Mouse (Mus musculus) cortical plate, adult 2 months (tissue): ENCODE measurements at regions not wholly inside any gene's neighbourhood (a gene's known extent, or its start where the extent isn't known, plus 50 kb on each side); places are given as distances from the start of the nearest gene placed in this dataset.
A peak's percentile ranks its signal among the peaks of the same experiment; 100 is the strongest.

Experiments used
- H3K27ac ChIP-seq: fragments of 200-500 bp; 2 replicates; pipeline ENCODE4 v1.5.1; 2012; ENCODE audit warnings: low read length, control low read depth, inconsistent platforms; ENCODE audit not compliant: insufficient read depth
- H3K4me1 ChIP-seq: fragments of 200-500 bp; 2 replicates; pipeline ENCODE4 v1.6.1; 2011; ENCODE audit warnings: low read length; ENCODE audit not compliant: control insufficient read depth, insufficient read depth
- H3K4me3 ChIP-seq: fragments of 200-500 bp; 2 replicates; pipeline ENCODE4 v1.5.1; 2011; ENCODE audit warnings: mild to moderate bottlenecking, low read length, control low read depth; ENCODE audit not compliant: insufficient read depth
- CTCF ChIP-seq: fragments of 200-500 bp; IDR thresholded peaks from 2 replicates; pipeline ENCODE4 v1.5.1; 2011; ENCODE audit warnings: mild to moderate bottlenecking, control low read depth, low read length; ENCODE audit not compliant: insufficient read depth; ENCODE audit errors: extremely low read depth
- POLR2A ChIP-seq: fragments of 200-500 bp; IDR thresholded peaks from 2 replicates; pipeline ENCODE4 v1.6.1; 2011; ENCODE audit warnings: mild to moderate bottlenecking, low read length, control low read depth; ENCODE audit not compliant: insufficient read depth; ENCODE audit errors: extremely low read depth

DNA sequence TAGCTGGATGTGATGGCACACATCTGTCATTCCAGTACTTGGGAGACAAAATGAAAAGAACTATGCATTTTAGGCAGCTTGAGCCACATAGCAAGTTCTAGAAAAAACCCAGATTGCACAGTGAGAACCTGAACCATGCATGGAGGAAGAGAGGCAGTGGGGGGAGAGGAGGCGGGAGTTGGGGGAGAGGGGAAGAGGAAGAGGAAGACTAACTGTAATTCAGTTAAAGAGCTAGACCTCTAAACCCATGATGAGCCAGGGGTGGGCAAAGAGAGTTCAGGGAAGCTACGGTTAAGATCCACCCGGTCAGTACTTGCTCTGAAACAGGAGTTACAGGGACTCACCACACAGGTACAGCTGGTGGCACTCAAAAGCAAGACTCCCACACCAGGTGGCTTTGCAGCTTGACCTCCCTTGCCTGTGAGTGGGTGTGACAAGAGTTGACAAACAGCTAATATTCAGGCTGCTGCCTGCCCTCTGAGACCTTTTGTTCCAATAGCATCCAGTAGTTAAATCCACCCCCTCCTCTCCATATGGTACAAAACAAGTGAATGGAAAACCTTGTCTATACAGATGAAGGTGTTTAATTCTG is 123.7 kb downstream of the Tent5c start:
- no peak overlapping the region for H3K4me3 ChIP-seq
- peaks cover 2% of the 10 kb centered on the region; the same call in 1 of the 2 replicates for H3K4me1 ChIP-seq
- H3K27ac ChIP-seq: no peak overlapping the region
- TF ChIP-seq POLR2A (no peak), CTCF (no peak)

DNA sequence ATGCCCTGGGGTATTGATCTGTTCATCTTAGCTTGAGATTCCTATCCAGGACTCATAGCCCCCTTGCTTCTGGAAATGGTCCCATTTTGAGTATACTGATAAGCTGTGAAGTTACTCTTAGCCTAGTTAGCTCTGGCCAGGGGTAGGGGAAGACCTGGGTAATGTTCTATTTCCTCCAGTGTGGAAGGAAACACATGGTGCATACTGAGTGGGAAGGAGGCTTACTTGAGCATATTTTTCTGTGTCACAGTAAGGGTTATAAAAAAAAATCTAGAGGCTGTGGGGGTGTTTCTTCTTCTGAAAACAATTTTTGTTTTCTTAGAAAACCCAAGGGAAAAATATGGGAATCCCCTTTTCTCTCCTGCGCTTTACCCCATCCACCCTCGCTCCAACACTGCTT is 124.4 kb downstream of the Tent5c start:
- TF ChIP-seq POLR2A: no peak
- no peak for TF ChIP-seq CTCF
- Histone ChIP-seq H3K4me3 (no peak overlapping the region), H3K27ac (0 out of 2 replicates have a peak overlapping the region, but pooled peaks have one; percentile 83), H3K4me1 (peaks cover 2% of the 10 kb centered on the region; the same call in 1 of the 2 replicates)

DNA sequence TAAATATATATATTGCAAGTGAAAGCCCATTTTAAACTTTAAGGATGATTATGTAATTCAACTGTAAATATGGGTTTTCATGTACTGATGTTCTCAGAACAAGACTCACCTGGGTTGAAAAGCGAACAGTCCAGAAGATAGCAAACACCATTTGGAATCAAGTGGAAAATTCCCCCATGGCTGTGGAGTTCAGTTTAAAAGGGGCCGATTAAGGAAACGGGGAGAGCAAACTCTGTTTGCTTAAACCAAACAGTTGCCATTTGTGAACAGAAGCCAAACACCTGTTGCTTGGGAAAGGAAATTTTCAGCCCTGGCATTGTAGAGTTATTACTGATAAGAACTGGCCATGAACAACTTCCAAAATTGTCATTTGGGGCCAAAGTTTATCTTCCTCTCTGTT is 126.1 kb downstream of the Tent5c start:
- Histone ChIP-seq H3K4me3 (no peak overlapping the region), H3K4me1 (peaks cover 2% of the 10 kb centered on the region; the same call in 1 of the 2 replicates), H3K27ac (no peak overlapping the region)
- TF ChIP-seq POLR2A (no peak), CTCF (no peak)

DNA sequence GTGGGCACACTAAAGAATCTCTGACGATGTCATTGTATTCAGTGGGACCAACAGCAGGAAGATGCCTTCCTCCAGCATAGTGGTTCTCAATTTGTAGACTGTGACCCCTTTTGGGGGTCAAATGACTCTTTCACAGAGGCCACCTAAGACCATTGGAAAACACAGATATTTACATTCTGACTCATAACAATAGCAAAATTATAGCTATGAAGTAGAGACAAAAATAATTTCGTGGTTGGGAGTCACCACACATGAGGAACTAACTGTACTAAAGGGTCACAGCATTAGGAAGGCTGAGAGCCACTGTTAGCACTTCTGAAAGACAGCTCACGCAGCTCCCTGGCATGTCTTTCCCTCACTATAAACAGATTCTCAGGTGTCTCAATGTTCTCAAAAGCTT is 129.1 kb downstream of the Tent5c start:
- no peak overlapping the region for H3K27ac ChIP-seq
- TF ChIP-seq POLR2A (no peak), CTCF (no peak)
- H3K4me3 ChIP-seq: no peak overlapping the region
- peaks cover 2% of the 10 kb centered on the region; the same call in 1 of the 2 replicates for H3K4me1 ChIP-seq

DNA sequence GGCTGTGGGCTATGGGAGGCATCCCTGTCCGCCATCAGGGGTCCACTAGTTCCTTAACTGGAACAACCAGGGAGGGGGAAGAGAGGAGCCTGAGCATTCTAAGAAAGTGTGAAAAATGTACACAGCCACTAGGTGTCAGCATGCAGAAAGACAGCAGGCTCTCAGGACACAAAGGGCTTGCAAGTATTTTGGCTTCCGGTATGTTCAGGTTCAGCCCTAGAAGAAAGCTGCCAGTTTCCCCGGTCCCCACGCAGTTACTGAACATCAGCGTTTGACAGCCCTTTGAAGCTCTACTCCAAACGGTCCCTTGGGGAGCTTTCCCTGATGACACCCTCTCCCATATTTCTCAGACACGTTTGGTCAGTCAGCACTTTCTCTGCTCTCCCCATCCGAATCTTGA is 130.1 kb downstream of the Tent5c start:
- Histone ChIP-seq H3K4me3 (no peak overlapping the region; the same call in 1 of the 2 replicates), H3K4me1 (no peaks in the 10 kb centered on the region), H3K27ac (no peak overlapping the region)
- no peak for TF ChIP-seq POLR2A
- peak; percentile 66 for TF ChIP-seq CTCF

DNA sequence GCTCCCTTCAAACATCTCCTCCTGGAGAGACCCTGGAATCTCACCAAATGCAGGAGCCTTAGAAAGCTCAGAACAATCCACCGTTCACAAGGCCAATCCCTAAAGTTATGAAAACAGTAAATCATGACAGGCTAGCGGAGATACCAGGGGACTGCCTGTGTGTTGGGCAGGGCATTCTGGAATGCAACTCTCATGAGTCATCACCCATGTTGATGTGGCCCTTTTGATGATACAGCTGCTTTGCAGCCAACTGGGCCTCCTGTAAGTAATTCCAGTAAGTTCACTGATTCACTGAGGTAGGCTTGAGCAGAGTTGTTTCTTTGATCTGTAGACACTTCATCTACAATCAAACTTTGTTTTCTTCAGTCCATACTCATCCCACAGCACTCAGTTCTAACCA is 155.6 kb downstream of the Tent5c start:
- no peak overlapping the region for H3K4me3 ChIP-seq
- no peaks in the 10 kb centered on the region for H3K4me1 ChIP-seq
- no peak overlapping the region for H3K27ac ChIP-seq
- TF ChIP-seq CTCF (no peak), POLR2A (no peak)

DNA sequence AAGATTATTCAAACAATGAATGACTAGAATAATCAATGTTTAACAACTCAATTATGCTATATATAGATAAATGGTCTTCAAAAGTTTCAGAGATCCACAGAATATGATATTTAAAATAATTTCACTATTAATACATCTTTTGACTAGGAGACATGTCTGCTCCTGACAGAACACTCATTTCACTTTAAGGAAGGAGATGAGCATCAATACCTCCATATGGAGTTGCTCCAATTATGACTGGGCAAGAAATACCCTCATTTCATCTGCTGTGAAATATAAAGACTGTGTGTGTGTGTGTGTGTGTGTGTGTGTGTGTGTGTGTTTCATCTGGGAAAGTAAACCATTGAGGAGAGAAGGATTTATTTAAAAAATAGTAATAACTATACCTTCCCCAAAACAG is 156.2 kb upstream of the Wdr3 start:
- Histone ChIP-seq H3K4me1 (no peaks in the 10 kb centered on the region), H3K4me3 (no peak overlapping the region), H3K27ac (no peak overlapping the region)
- TF ChIP-seq CTCF: no peak
- TF ChIP-seq POLR2A: no peak

DNA sequence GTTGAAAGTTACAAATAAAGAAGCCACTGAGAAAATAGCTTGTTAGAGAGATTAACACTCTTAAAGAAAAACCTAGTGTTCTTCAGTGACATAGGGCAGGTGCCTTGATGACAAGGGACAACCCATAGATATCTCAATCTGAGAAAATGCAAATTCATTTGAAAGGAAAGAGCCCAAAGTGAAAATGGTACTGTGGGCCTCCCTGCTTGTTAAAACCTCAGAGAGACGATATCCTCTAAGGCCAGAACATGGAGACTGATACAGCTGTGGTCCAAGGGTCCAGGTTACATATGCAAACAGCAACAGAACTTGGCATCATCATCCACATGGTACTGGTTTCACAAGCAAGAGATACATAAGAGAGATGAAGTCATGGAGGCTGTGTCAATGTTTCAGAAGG is 125.6 kb upstream of the Wdr3 start:
- H3K4me1 ChIP-seq: no peaks in the 10 kb centered on the region
- no peak for TF ChIP-seq POLR2A
- no peak for TF ChIP-seq CTCF
- H3K27ac ChIP-seq: no peak overlapping the region
- H3K4me3 ChIP-seq: no peak overlapping the region

DNA sequence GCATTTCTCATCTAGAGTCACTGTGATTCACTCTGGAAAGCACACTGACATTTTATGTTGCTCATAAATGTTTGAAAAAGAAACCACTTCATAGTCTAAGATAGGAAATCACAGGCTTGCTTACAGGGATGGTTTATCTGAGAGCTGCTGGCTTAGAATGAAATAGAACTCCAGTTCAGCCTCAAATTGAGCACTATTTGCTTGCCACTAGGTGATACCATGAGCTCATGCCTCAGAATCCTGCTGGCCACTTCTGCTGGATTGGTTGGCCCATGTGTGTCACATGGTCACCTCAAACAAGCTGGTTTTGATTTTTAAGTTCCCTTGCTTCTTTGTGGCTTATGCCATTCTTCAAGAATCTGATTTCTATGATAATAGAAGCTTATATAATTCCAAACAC is 104.8 kb upstream of the Wdr3 start:
- TF ChIP-seq CTCF (no peak), POLR2A (no peak)
- H3K27ac ChIP-seq: no peak overlapping the region
- no peak overlapping the region for H3K4me3 ChIP-seq
- H3K4me1 ChIP-seq: no peaks in the 10 kb centered on the region

DNA sequence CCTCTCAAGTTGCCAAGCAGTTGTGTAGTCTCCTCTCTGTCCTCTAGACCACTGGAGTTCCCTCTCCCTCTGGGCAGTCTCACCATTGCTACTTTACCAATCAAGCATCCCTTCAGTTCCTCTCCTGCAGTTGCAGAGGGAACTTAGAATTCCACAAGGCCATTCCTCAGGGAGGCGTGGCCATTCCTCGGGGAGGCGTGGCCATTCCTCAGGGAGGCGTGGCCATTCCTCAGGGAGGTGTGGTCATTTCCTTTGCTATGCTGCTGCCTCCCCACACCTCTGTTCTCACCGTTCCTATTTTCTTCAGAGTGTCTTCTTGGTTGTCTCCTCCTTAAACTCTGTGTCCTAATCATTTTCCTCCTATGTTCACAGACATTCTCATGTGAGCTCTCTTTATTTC is 102.8 kb upstream of the Wdr3 start:
- no peaks in the 10 kb centered on the region for H3K4me1 ChIP-seq
- no peak overlapping the region for H3K27ac ChIP-seq
- TF ChIP-seq POLR2A: no peak
- no peak for TF ChIP-seq CTCF
- H3K4me3 ChIP-seq: no peak overlapping the region
